Mouse (Mus musculus) urinary bladder, postnatal 25 days (tissue): ENCODE results near the gene Sdhc.
"Not testable (repeated sequence)": the region's sequence is repeated elsewhere in the genome, so short reads cannot be mapped to it uniquely, and the experiment has no call there.

Experiments used
- DNase-seq: peaks from one replicate; pipeline ENCODE4 v3.0.0; 2022; ENCODE audit warnings: low spot score

Sdhc gene

GRCm38 (mm10) chr1:171168906-171169305 is 18.5 kb upstream of the Sdhc start:
- no peak for DNase-seq

GRCm38 (mm10) chr1:171165629-171166345 is 15.4 kb upstream of the Sdhc start:
- no peak for DNase-seq

GRCm38 (mm10) chr1:171164258-171164657 is 13.9 kb upstream of the Sdhc start:
- DNase-seq, result no peak

- DNase-seq, result no peak
Measured at GRCm38 (mm10) chr1:171162526-171162925, 12.1 kb upstream of the Sdhc start.

- no peak for DNase-seq
Measured at GRCm38 (mm10) chr1:171159485-171159975, 9.1 kb upstream of the Sdhc start.

- DNase-seq, result no peak
Measured at GRCm38 (mm10) chr1:171157965-171158364, 7.6 kb upstream of the Sdhc start.

GRCm38 (mm10) chr1:171156644-171157043 is 6.2 kb upstream of the Sdhc start:
- no peak for DNase-seq

- DNase-seq, result no peak
Measured at GRCm38 (mm10) chr1:171151966-171152365, 1.6 kb upstream of the Sdhc start.

- peak; percentile 18 for DNase-seq
Measured at GRCm38 (mm10) chr1:171150838-171151391, 512 bp upstream of the Sdhc start.

- not testable (repeated sequence) for DNase-seq
Measured at GRCm38 (mm10) chr1:171142981-171143380, 7.4 kb downstream of the Sdhc start.

GRCm38 (mm10) chr1:171137486-171138155 is 12.8 kb downstream of the Sdhc start:
- DNase-seq, result not testable (repeated sequence)

- no peak for DNase-seq
Measured at GRCm38 (mm10) chr1:171135600-171135999, 14.8 kb downstream of the Sdhc start.

GRCm38 (mm10) chr1:171130971-171131370 is 19.4 kb downstream of the Sdhc start:
- no peak for DNase-seq

GRCm38 (mm10) chr1:171129251-171129650 is 21.2 kb downstream of the Sdhc start:
- no peak for DNase-seq

- no peak for DNase-seq
Measured at GRCm38 (mm10) chr1:171124398-171124797, 26.0 kb downstream of the Sdhc start.

- DNase-seq, result peak; percentile 16
Measured at GRCm38 (mm10) chr1:171122932-171123331, 27.5 kb downstream of the Sdhc start.

- DNase-seq, result no peak
Measured at GRCm38 (mm10) chr1:171121839-171122238, 28.6 kb downstream of the Sdhc start.

GRCm38 (mm10) chr1:171120893-171121292 is 29.5 kb downstream of the Sdhc start:
- DNase-seq, result no peak

GRCm38 (mm10) chr1:171119405-171119804 is 31.0 kb downstream of the Sdhc start:
- DNase-seq, result no peak

- DNase-seq, result no peak
Measured at GRCm38 (mm10) chr1:171118996-171119395, 31.4 kb downstream of the Sdhc start.

- peak; percentile 31 for DNase-seq
Measured at GRCm38 (mm10) chr1:171118269-171118684, 32.1 kb downstream of the Sdhc start.

- no peak for DNase-seq
Measured at GRCm38 (mm10) chr1:171116280-171116679, 34.1 kb downstream of the Sdhc start.

GRCm38 (mm10) chr1:171113873-171114299 is 36.5 kb downstream of the Sdhc start, which contains the start of gene Cfap126:
TSS of gene Cfap126 (plus strand) at chr1:171113918.
- peak; percentile 76 for DNase-seq
